In genomic region chr3:108458380-108458779, GRCm38 (mm10) we compare ENCODE assay signal across 8 mouse cellular contexts. TPM values are rescaled to one million over a fixed set of nuclear protein-coding genes. Genes with fewer than 3 reads are reported as not detected.
DNase-seq lines count a peak whose midpoint lies in the region; ATAC-seq and TF ChIP-seq lines count a peak whose summit lies in the region.

No protein-coding gene starts in this region.

- H3K4me2 ChIP-seq in heart, postnatal 0 days (ENCODE audit: low read depth, low read length): peak overlapping the region; percentile 39

- no peak for TF ChIP-seq EP300 in heart, postnatal 0 days (IDR thresholded peaks at IDR 0.05; ENCODE audit: low read depth)

- no peaks in the 10 kb centered on the region for H3K9me3 ChIP-seq in heart, postnatal 0 days (replicated peaks; ENCODE audit: control insufficient read depth, low read length)

- H3K4me3 ChIP-seq in heart, postnatal 0 days (ENCODE audit: low read depth, low read length): no peak overlapping the region

- no peaks in the 10 kb centered on the region for H3K4me1 ChIP-seq in heart, postnatal 0 days (ENCODE audit: control insufficient read depth, insufficient read depth)

- no peak for TF ChIP-seq CTCF in heart, postnatal 0 days (IDR thresholded peaks at IDR 0.05; ENCODE audit: low read depth)

- H3K27me3 ChIP-seq in heart, postnatal 0 days (ENCODE audit: control insufficient read depth, insufficient read depth, low read length): no peaks in the 10 kb centered on the region

- no peak for DNase-seq in heart, postnatal 0 days (ENCODE audit: low spot score)
- DNase-seq in heart, adult 9 months (ENCODE audit: low spot score in 2 of 2): no peak
- peak; percentile 51 for DNase-seq in 416B (ENCODE audit: low read depth)
- peak; percentile 12 for DNase-seq in T-cell, adult 2 months (ENCODE audit: low spot score)
- peak; percentile 9 for DNase-seq in lung, postnatal 36 days
- DNase-seq in embryo, embryonic 10 days (ENCODE audit: low spot score): no peak
- no peak for DNase-seq in adrenal gland, postnatal 4 days (ENCODE audit: low spot score in 2 of 2)

- no peaks in the 10 kb centered on the region for H3K36me3 ChIP-seq in heart, postnatal 0 days (replicated peaks; ENCODE audit: control insufficient read depth, insufficient read depth, low read length)

- H3K9ac ChIP-seq in heart, postnatal 0 days (replicated peaks; ENCODE audit: low read depth, low read length): no peak overlapping the region

- ATAC-seq in heart, postnatal 0 days (ENCODE audit: insufficient read depth, low read depth): no peak
- no peak for ATAC-seq in frontal cortex, adult (ENCODE audit: low TSS enrichment)

- no peak overlapping the region for H3K27ac ChIP-seq in heart, postnatal 0 days (ENCODE audit: low read depth)

- WGBS in heart, postnatal 0 days: 37% methylated on average over 14 of the region's 14 CpGs

RNA-seq across cellular contexts. Expression of gene Sars, which starts 13.4 kb away (rescaled TPM):
- 40.3 and 55.3 TPM in 2 replicates for total RNA-seq in heart, postnatal 0 days (2014; rRNA removed; ENCODE audit: low replicate concordance)
- polyA plus RNA-seq in heart, postnatal 0 days (2015; fragmentation: Nextera tagmentation; extraction: Ambion mirVana): 74.4 and 77.7 TPM in 2 replicates
- total RNA-seq in adrenal gland, postnatal 4 days (2021): 100 to 1,000 TPM; 163 to 171 TPM

RNA-seq across cellular contexts. Expression of gene Celsr2, which starts 43.0 kb away (rescaled TPM):
- total RNA-seq in heart, postnatal 0 days (2014; rRNA removed; ENCODE audit: low replicate concordance): 3.5 and 5.5 TPM in 2 replicates
- polyA plus RNA-seq in heart, postnatal 0 days (2015; fragmentation: Nextera tagmentation; extraction: Ambion mirVana): 1.2 and 1.9 TPM in 2 replicates
- total RNA-seq in adrenal gland, postnatal 4 days (2021): 10 to 100 TPM; 15.3 to 25.8 TPM

Comparison
In these comparisons a context has a peak if more than half of its experiments do, and no peak if none do; other contexts are left out.
1. DNase-seq: peak in 416B (single experiment), T-cell, adult 2 months (single experiment) and lung, postnatal 36 days (single experiment); none in heart, postnatal 0 days (single experiment), heart, adult 9 months (0 of 2), embryo, embryonic 10 days (single experiment) and adrenal gland, postnatal 4 days (0 of 2).